Mouse (Mus musculus): ENCODE results near the gene Fgr. TPM values are rescaled to one million over a fixed set of nuclear protein-coding genes. Genes with fewer than 3 reads are reported as not detected.
"Not testable (repeated sequence)": the region's sequence is repeated elsewhere in the genome, so short reads cannot be mapped to it uniquely, and the experiment has no call there.

The Fgr gene
- total RNA-seq, 1 experiment from 2014 or later: 266 TPM

GRCm38 (mm10) chr4:132979186-132979585 lies 5.3 kb downstream of the Fgr start:
- ATAC-seq (replicated peaks; ENCODE audit: insufficient number of reproducible peaks, low FRiP score, low TSS enrichment, poor library complexity, severe bottlenecking): no peak

- no peak for ATAC-seq (replicated peaks; ENCODE audit: insufficient number of reproducible peaks, low FRiP score, low TSS enrichment, poor library complexity, severe bottlenecking)
Observed at GRCm38 (mm10) chr4:132981621-132982020, 7.7 kb downstream of the Fgr start.

- peak; percentile 81 for ATAC-seq (replicated peaks; ENCODE audit: insufficient number of reproducible peaks, low FRiP score, low TSS enrichment, poor library complexity, severe bottlenecking)
Observed at GRCm38 (mm10) chr4:132982999-132983398, 9.1 kb downstream of the Fgr start.

GRCm38 (mm10) chr4:132983664-132984512 lies 10.0 kb downstream of the Fgr start:
- ATAC-seq (replicated peaks; ENCODE audit: insufficient number of reproducible peaks, low FRiP score, low TSS enrichment, poor library complexity, severe bottlenecking): no peak

- ATAC-seq (replicated peaks; ENCODE audit: insufficient number of reproducible peaks, low FRiP score, low TSS enrichment, poor library complexity, severe bottlenecking): no peak
Observed at GRCm38 (mm10) chr4:132988581-132989355, 14.9 kb downstream of the Fgr start.

- ATAC-seq (replicated peaks; ENCODE audit: insufficient number of reproducible peaks, low FRiP score, low TSS enrichment, poor library complexity, severe bottlenecking): no peak
Observed at GRCm38 (mm10) chr4:132993553-132993952, 19.7 kb downstream of the Fgr start.

- ATAC-seq (replicated peaks; ENCODE audit: insufficient number of reproducible peaks, low FRiP score, low TSS enrichment, poor library complexity, severe bottlenecking): no peak
Observed at GRCm38 (mm10) chr4:132997469-132998237, 23.8 kb downstream of the Fgr start.

- no peak for ATAC-seq (replicated peaks; ENCODE audit: insufficient number of reproducible peaks, low FRiP score, low TSS enrichment, poor library complexity, severe bottlenecking)
Observed at GRCm38 (mm10) chr4:133002896-133003295, 29.0 kb downstream of the Fgr start.

- no peak for ATAC-seq (replicated peaks; ENCODE audit: insufficient number of reproducible peaks, low FRiP score, low TSS enrichment, poor library complexity, severe bottlenecking)
Observed at GRCm38 (mm10) chr4:133003316-133004018, 29.6 kb downstream of the Fgr start.

- ATAC-seq (replicated peaks; ENCODE audit: insufficient number of reproducible peaks, low FRiP score, low TSS enrichment, poor library complexity, severe bottlenecking): peak; percentile 38
Observed at GRCm38 (mm10) chr4:133005233-133005632, 31.3 kb downstream of the Fgr start.

- ATAC-seq (replicated peaks; ENCODE audit: insufficient number of reproducible peaks, low FRiP score, low TSS enrichment, poor library complexity, severe bottlenecking): not testable (repeated sequence)
Observed at GRCm38 (mm10) chr4:133005885-133006451, 32.1 kb downstream of the Fgr start.

- no peak for ATAC-seq (replicated peaks; ENCODE audit: insufficient number of reproducible peaks, low FRiP score, low TSS enrichment, poor library complexity, severe bottlenecking)
Observed at GRCm38 (mm10) chr4:133007513-133008380, 33.9 kb downstream of the Fgr start.

- ATAC-seq (replicated peaks; ENCODE audit: insufficient number of reproducible peaks, low FRiP score, low TSS enrichment, poor library complexity, severe bottlenecking): no peak
Observed at GRCm38 (mm10) chr4:133009131-133009530, 35.2 kb downstream of the Fgr start.

- ATAC-seq (replicated peaks; ENCODE audit: insufficient number of reproducible peaks, low FRiP score, low TSS enrichment, poor library complexity, severe bottlenecking): no peak
Observed at GRCm38 (mm10) chr4:133009676-133010075, 35.8 kb downstream of the Fgr start.

- ATAC-seq (replicated peaks; ENCODE audit: insufficient number of reproducible peaks, low FRiP score, low TSS enrichment, poor library complexity, severe bottlenecking): no peak
Observed at GRCm38 (mm10) chr4:133010611-133011010, 36.7 kb downstream of the Fgr start.

- ATAC-seq (replicated peaks; ENCODE audit: insufficient number of reproducible peaks, low FRiP score, low TSS enrichment, poor library complexity, severe bottlenecking): peak; percentile 57
Observed at GRCm38 (mm10) chr4:133011028-133011820, 37.3 kb downstream of the Fgr start, which contains the start of gene Ahdc1. Ahdc1 (plus strand) TSS chr4:133011260.
